Mouse (Mus musculus): Measurements from ENCODE around the gene Sp140. TPM values are rescaled to one million over a fixed set of nuclear protein-coding genes. Genes with fewer than 3 reads are reported as not detected.
"Not testable (repeated sequence)": the region's sequence is repeated elsewhere in the genome, so short reads cannot be mapped to it uniquely, and the experiment has no call there.

The Sp140 gene
- polyA plus RNA-seq, 1 experiment from 2014 or later, result 0.60 TPM

DNA sequence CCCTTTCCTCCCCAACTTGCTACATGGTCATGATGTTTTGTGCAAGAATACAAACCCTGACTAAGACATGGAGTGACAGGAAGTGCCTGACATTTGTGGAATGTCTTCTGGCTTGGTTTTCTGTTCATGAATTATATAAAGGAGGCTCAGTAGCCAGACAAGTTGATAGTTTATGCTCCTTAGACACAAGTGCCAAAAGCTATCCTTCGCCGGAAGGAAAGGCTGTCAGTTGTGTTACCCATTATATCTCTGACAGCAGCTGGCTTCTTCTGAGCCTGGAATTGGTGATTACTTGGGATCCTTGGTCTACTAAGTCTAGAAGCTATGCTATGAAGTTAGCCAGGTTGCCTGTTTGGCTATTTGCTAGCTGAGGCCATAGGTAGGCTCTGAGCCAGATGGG lies 57.0 kb downstream of the Sp140 start:
- H3K4me1 ChIP-seq; H3K9me3 ChIP-seq; H3K4me3 ChIP-seq; H3K4me2 ChIP-seq (replicated peaks); ATAC-seq (ENCODE audit: low FRiP score, low read depth); H3K9ac ChIP-seq; H3K27ac ChIP-seq; H3K36me3 ChIP-seq; H3K27me3 ChIP-seq (replicated peaks): not testable (repeated sequence)
- 91% methylated on average over 2 of the region's 2 CpGs for WGBS

DNA sequence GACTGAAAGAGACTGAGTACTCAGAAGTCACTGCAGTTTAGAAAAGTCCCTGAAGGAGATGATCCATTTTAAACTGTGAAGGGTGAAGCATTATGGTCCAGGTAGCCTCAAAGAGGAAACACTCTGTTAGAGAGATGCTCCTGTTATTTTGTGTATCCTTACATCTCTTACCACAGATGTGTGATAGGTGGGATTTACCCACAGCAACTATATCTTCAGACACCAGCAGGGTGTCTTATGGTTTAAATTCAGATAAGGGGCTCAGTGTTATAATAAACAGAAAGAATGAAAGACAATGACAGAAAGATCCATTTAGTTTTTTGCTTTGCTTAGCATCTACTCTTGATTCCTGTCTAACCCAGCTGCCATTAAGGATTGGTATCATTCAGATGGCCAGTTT lies 64.1 kb downstream of the Sp140 start:
- no peak for ATAC-seq (ENCODE audit: low FRiP score, low read depth)
- Histone ChIP-seq H3K9me3 (no peaks in the 10 kb centered on the region), H3K36me3 (no peaks in the 10 kb centered on the region), H3K27me3 (replicated peaks) (no peaks in the 10 kb centered on the region), H3K27ac (no peak overlapping the region), H3K9ac (no peak overlapping the region), H3K4me2 (replicated peaks) (no peak overlapping the region), H3K4me1 (no peaks in the 10 kb centered on the region), H3K4me3 (no peak overlapping the region)

DNA sequence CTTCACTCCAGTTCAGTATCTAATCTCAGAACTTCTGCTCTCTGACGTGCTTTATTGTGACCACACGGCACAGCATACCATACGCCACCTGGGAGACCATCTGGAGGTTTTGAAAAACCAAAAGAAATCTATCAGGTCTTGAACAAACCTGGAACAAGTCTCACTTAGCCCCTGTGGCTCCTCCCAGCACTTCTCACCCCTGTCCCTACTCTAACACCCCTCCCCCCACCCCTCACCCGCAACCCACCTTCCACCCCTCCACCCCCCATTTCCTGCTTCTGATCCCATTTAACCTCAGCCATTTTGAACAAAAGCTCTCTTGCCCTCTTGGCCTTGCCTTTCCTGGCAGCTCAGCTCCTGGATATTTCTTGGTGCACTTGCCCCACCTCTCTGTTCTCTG lies 80.0 kb downstream of the Sp140 start:
- H3K4me3 ChIP-seq, result no peak overlapping the region
- H3K9me3 ChIP-seq, result no peaks in the 10 kb centered on the region
- 74% methylated on average over 4 of the region's 4 CpGs for WGBS
- H3K27me3 ChIP-seq (replicated peaks), result no peaks in the 10 kb centered on the region
- no peaks in the 10 kb centered on the region for H3K4me1 ChIP-seq
- H3K36me3 ChIP-seq, result no peaks in the 10 kb centered on the region
- H3K4me2 ChIP-seq (replicated peaks), result no peak overlapping the region
- no peak for ATAC-seq (ENCODE audit: low FRiP score, low read depth)
- H3K9ac ChIP-seq, result no peak overlapping the region
- H3K27ac ChIP-seq, result no peak overlapping the region

DNA sequence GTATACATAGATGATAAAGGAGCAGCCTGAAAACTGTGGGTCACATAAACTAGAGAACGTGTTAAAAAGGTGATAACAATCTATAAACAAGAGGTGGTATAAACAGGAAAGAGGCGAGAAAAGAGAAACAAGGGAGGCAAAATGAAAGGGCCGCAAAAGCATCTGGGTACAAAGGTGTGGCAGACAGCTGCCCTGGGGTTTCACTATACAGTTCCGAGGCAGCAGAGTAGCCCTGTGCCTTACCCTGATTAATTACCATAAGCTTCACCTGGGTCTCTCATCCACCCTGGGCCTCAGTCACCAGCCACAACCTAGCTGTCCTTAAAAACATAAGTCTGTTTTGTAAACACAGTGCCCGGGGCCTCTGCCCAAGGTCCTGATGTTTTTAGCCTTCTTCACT lies 86.5 kb downstream of the Sp140 start:
- no peaks in the 10 kb centered on the region for H3K27me3 ChIP-seq (replicated peaks)
- H3K9me3 ChIP-seq, result no peaks in the 10 kb centered on the region
- WGBS, result 80% methylated on average over 5 of the region's 5 CpGs
- no peak for ATAC-seq (ENCODE audit: low FRiP score, low read depth)
- no peak overlapping the region for H3K4me2 ChIP-seq (replicated peaks)
- no peaks in the 10 kb centered on the region for H3K36me3 ChIP-seq
- no peak overlapping the region for H3K27ac ChIP-seq
- H3K9ac ChIP-seq, result no peak overlapping the region
- H3K4me3 ChIP-seq, result no peak overlapping the region
- H3K4me1 ChIP-seq, result no peaks in the 10 kb centered on the region

DNA sequence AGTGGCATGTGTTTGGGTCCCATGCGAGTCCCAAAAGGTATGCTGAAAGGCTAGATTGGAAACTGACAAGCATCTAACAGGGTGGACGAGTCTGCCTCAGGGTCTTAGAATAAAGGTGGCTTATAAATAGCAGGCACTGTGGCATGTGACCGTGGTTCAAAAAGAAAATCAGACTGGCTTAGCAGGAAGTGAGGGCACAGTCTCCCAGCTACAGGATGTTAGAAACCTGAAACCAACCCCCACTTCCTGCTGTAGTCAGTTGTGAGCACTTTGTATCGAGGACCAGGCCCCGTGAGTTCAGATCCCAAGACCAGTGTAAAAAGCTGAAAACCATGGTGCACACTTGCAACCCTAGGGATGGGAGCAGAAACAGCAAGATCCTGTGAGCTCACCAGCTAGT lies 87.2 kb downstream of the Sp140 start:
- H3K27ac ChIP-seq, result no peak overlapping the region
- no peaks in the 10 kb centered on the region for H3K9me3 ChIP-seq
- H3K4me1 ChIP-seq, result no peaks in the 10 kb centered on the region
- H3K9ac ChIP-seq, result no peak overlapping the region
- no peak overlapping the region for H3K4me3 ChIP-seq
- no peaks in the 10 kb centered on the region for H3K27me3 ChIP-seq (replicated peaks)
- no peak overlapping the region for H3K4me2 ChIP-seq (replicated peaks)
- H3K36me3 ChIP-seq, result no peaks in the 10 kb centered on the region
- ATAC-seq (ENCODE audit: low FRiP score, low read depth), result no peak
- WGBS, result 75% methylated on average over 5 of the region's 5 CpGs

DNA sequence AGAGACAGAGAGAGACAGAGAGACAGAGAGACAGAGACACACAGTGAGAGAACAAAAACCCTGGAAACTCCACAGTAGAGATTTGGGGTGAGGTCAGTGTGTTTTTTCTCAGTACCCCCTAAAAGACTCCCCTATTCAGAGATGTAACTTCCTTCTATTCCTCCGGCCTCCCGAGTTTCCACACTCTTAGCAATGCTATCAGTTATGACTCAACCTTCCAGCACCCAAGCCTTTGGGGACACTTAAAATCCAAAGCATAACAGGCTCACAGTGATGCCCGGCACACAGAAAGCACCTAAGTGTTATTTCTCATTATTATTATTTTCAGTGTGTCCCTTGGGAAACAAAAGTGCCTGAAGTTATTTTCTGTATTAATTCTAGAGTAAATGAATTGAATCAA lies 90.4 kb downstream of the Sp140 start:
- Histone ChIP-seq H3K4me3 (no peak overlapping the region), H3K4me1 (no peaks in the 10 kb centered on the region), H3K9ac (no peak overlapping the region), H3K4me2 (replicated peaks) (no peak overlapping the region), H3K36me3 (no peaks in the 10 kb centered on the region), H3K9me3 (no peaks in the 10 kb centered on the region), H3K27ac (no peak overlapping the region), H3K27me3 (replicated peaks) (no peaks in the 10 kb centered on the region)
- ATAC-seq (ENCODE audit: low FRiP score, low read depth), result no peak
- WGBS, result 89% methylated on average over 3 of the region's 3 CpGs

DNA sequence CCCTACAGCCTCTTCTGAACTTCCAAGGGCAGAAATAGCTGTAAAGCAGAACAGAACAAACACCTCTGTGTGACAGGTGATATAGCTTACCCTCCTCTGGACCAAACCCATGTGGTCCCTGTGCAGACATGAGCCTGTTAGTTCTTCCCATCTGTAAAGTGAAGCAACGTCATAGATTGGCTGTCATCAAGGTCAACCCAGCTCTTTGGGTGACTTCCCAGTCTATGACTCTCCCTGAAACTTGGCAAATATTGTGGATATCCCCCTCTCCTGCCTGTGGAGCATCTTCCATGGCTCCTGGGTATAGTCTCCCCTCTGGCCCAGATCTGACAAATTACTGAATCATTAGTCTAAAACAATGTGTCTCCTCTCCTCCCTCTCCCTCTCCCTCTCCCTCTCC lies 92.1 kb downstream of the Sp140 start:
- Histone ChIP-seq H3K36me3 (no peaks in the 10 kb centered on the region), H3K27me3 (replicated peaks) (no peaks in the 10 kb centered on the region), H3K9ac (no peak overlapping the region), H3K27ac (no peak overlapping the region), H3K4me2 (replicated peaks) (no peak overlapping the region), H3K4me3 (no peak overlapping the region), H3K4me1 (no peaks in the 10 kb centered on the region), H3K9me3 (no peaks in the 10 kb centered on the region)
- no peak for ATAC-seq (ENCODE audit: low FRiP score, low read depth)
- WGBS, result 74% methylated on average over 1 of the region's 1 CpGs

DNA sequence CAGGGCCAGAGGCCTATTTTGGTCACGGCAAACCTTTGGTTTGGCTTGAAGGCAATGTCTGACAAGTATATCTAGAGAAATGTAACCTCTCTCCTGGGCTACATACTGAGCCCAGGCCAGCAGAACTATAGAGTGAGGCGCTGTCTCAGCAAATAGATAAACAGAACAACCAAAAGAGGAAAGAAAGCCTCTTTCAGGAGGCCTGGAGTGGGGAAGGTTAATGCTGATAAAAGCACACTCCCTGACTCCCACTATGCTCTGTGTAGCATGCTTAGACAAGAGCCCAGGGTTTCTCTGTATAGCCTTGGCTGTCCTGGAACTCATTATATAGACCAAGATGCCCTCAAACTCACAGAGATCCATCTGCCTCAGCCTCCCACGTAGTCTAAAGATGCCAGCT lies 93.1 kb downstream of the Sp140 start:
- Histone ChIP-seq H3K4me2 (replicated peaks) (no peak overlapping the region), H3K27ac (no peak overlapping the region), H3K4me3 (no peak overlapping the region), H3K4me1 (no peaks in the 10 kb centered on the region), H3K9ac (no peak overlapping the region), H3K36me3 (no peaks in the 10 kb centered on the region), H3K9me3 (no peaks in the 10 kb centered on the region), H3K27me3 (replicated peaks) (no peaks in the 10 kb centered on the region)
- WGBS, result 79% methylated on average over 3 of the region's 3 CpGs
- ATAC-seq (ENCODE audit: low FRiP score, low read depth), result no peak

Other genes starting within 250 kb of the Sp140 start
- gene G530012D18Rik, start 24.7 kb upstream of the Sp140 start, polyA plus RNA-seq (2016; fragmentation: Nextera tagmentation; extraction: Ambion mirVana), result not detected in 2 replicates
- gene Sp110, start 1.6 kb upstream of the Sp140 start, polyA plus RNA-seq (2016; fragmentation: Nextera tagmentation; extraction: Ambion mirVana), result 0.67 and 0.72 TPM in 2 replicates
- gene Sp100, start 49.6 kb downstream of the Sp140 start, polyA plus RNA-seq (2016; fragmentation: Nextera tagmentation; extraction: Ambion mirVana), result 0.47 and 0.57 TPM in 2 replicates
- gene A630001G21Rik, start 178.3 kb downstream of the Sp140 start, polyA plus RNA-seq (2016; fragmentation: Nextera tagmentation; extraction: Ambion mirVana), result 0.40 and 1.3 TPM in 2 replicates
- gene Cab39, start 193.1 kb downstream of the Sp140 start, polyA plus RNA-seq (2016; fragmentation: Nextera tagmentation; extraction: Ambion mirVana), result 71.7 and 81.3 TPM in 2 replicates

Data from neural tube, embryonic 12.5 days (tissue).